In the genomic region with DNA sequence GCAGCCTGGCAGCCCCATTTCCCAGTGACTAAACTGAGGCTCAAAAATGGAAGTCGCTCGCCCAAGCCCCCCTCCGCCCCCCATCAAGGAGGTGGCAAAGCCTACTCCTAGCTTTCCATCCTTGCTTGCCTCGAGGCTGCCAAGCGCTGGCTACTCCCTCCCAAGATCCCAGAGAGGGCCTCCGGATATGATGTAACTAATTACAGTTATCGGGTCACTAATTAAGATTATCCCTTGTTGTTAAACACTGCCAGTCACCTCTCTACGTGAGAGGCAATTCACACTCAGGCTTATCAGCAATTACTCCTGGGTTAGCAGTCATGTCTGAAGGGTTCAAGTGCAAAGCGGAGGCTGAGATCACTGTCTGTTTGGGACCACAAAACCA, we compare ENCODE assay signal across 8 mouse cellular contexts. TPM values are rescaled to one million over a fixed set of nuclear protein-coding genes. Genes with fewer than 3 reads are reported as not detected.
DNase-seq lines count a peak whose midpoint lies in the region; ATAC-seq and TF ChIP-seq lines count a peak whose summit lies in the region.

No protein-coding gene starts in this region.

- no peak for ATAC-seq in embryonic facial prominence, embryonic 13.5 days (ENCODE audit: insufficient number of reproducible peaks, insufficient read depth, low FRiP score, low TSS enrichment, low read depth)
- ATAC-seq in intestine, embryonic 14.5 days (replicated peaks; ENCODE audit: low FRiP score, low TSS enrichment, low read depth): no peak
- peak; percentile 26; the same call in 1 of the 2 replicates for ATAC-seq in neural tube, embryonic 12.5 days (ENCODE audit: low FRiP score, low read depth)
- ATAC-seq in activated CD4-positive, CD25-positive, alpha-beta regulatory T cell, adult 4 months: no peak
- ATAC-seq in erythroblast, adult 5-6 weeks (replicated peaks; ENCODE audit: low FRiP score, poor library complexity, severe bottlenecking): no peak

- H3K4me3 ChIP-seq in kidney, adult 2 months (ENCODE audit: insufficient read depth, low read depth, low read length): peak overlapping the region; percentile 52
- peak overlapping the region; percentile 70 for H3K4me3 ChIP-seq in embryonic facial prominence, embryonic 13.5 days
- H3K4me3 ChIP-seq in intestine, embryonic 14.5 days (ENCODE audit: low read depth, low read length): peak overlapping the region; percentile 72
- H3K4me3 ChIP-seq in neural tube, embryonic 12.5 days: peak overlapping the region; percentile 75

- H3K9ac ChIP-seq in embryonic facial prominence, embryonic 13.5 days: peak overlapping the region; percentile 90
- peak overlapping the region; percentile 93 for H3K9ac ChIP-seq in intestine, embryonic 14.5 days (ENCODE audit: low read length)
- peak overlapping the region; percentile 90 for H3K9ac ChIP-seq in neural tube, embryonic 12.5 days

- no peaks in the 10 kb centered on the region for H3K27me3 ChIP-seq in kidney, adult 2 months (replicated peaks; ENCODE audit: control insufficient read depth, insufficient read depth, low read length)
- H3K27me3 ChIP-seq in embryonic facial prominence, embryonic 13.5 days: no peaks in the 10 kb centered on the region
- no peaks in the 10 kb centered on the region for H3K27me3 ChIP-seq in intestine, embryonic 14.5 days (replicated peaks; ENCODE audit: control insufficient read depth, insufficient read depth, low read length)
- H3K27me3 ChIP-seq in neural tube, embryonic 12.5 days (replicated peaks): no peaks in the 10 kb centered on the region

- no peaks in the 10 kb centered on the region for H3K9me3 ChIP-seq in embryonic facial prominence, embryonic 13.5 days
- H3K9me3 ChIP-seq in intestine, embryonic 14.5 days (ENCODE audit: control insufficient read depth, low read length): no peaks in the 10 kb centered on the region
- H3K9me3 ChIP-seq in neural tube, embryonic 12.5 days: no peaks in the 10 kb centered on the region

- no peaks in the 10 kb centered on the region for H3K36me3 ChIP-seq in kidney, adult 2 months (ENCODE audit: control insufficient read depth, insufficient read depth, low read length)
- no peaks in the 10 kb centered on the region for H3K36me3 ChIP-seq in embryonic facial prominence, embryonic 13.5 days
- H3K36me3 ChIP-seq in intestine, embryonic 14.5 days (ENCODE audit: control insufficient read depth, insufficient read depth, low read length): peaks cover 10% of the 10 kb centered on the region; the same call in 1 of the 2 replicates
- peaks cover 6% of the 10 kb centered on the region; the same call in 1 of the 2 replicates for H3K36me3 ChIP-seq in neural tube, embryonic 12.5 days

- H3K4me1 ChIP-seq in kidney, adult 2 months (ENCODE audit: control insufficient read depth, insufficient read depth, low read length): no peaks in the 10 kb centered on the region
- H3K4me1 ChIP-seq in embryonic facial prominence, embryonic 13.5 days: peaks cover 31% of the 10 kb centered on the region
- H3K4me1 ChIP-seq in intestine, embryonic 14.5 days (replicated peaks; ENCODE audit: control insufficient read depth, insufficient read depth, low read length): peaks cover 19% of the 10 kb centered on the region
- H3K4me1 ChIP-seq in neural tube, embryonic 12.5 days: peaks cover 43% of the 10 kb centered on the region

- peak overlapping the region; percentile 56; the same call in 1 of the 2 replicates for H3K27ac ChIP-seq in kidney, adult 2 months (ENCODE audit: insufficient read depth, low read depth, low read length)
- H3K27ac ChIP-seq in embryonic facial prominence, embryonic 13.5 days: 0 out of 2 replicates have a peak overlapping the region, but pooled peaks have one; percentile 78
- peak overlapping the region; percentile 85 for H3K27ac ChIP-seq in intestine, embryonic 14.5 days (ENCODE audit: low read depth)
- peak overlapping the region; percentile 85; the same call in 1 of the 2 replicates for H3K27ac ChIP-seq in neural tube, embryonic 12.5 days

- DNase-seq in kidney, adult 2 months: no peak
- DNase-seq in kidney, postnatal 36 days: no peak
- DNase-seq in intestine, embryonic 14.5 days (ENCODE audit: low spot score): no peak
- DNase-seq in frontal cortex, postnatal 14 days (ENCODE audit: low spot score in 2 of 2): no peak

- WGBS in kidney, adult 2 months: 42% methylated on average over 9 of the region's 9 CpGs
- 19% methylated on average over 9 of the region's 9 CpGs for WGBS in embryonic facial prominence, embryonic 13.5 days
- WGBS in intestine, embryonic 14.5 days: 21% methylated on average over 9 of the region's 9 CpGs
- 29% methylated on average over 9 of the region's 9 CpGs for WGBS in neural tube, embryonic 12.5 days

- no peak for TF ChIP-seq POLR2A in kidney, adult 2 months (IDR thresholded peaks at IDR 0.05; ENCODE audit: low read depth, low read length)

- no peak for TF ChIP-seq CTCF in kidney, adult 2 months (conservative IDR thresholded peaks at IDR 0.05; ENCODE audit: insufficient read depth, insufficient read length, low read depth, low read length)

- peak overlapping the region; percentile 75 for H3K4me2 ChIP-seq in embryonic facial prominence, embryonic 13.5 days
- H3K4me2 ChIP-seq in intestine, embryonic 14.5 days (ENCODE audit: low read length): peak overlapping the region; percentile 66
- peak overlapping the region; percentile 77 for H3K4me2 ChIP-seq in neural tube, embryonic 12.5 days (replicated peaks)

RNA-seq across cellular contexts. Expression of a gene that starts 16.6 kb away (rescaled TPM):
- 42.0 and 56.2 TPM in 2 replicates for polyA plus RNA-seq in kidney, adult 2 months (2012; rRNA removed)
- 11.5 and 11.6 TPM in 2 replicates for polyA plus RNA-seq in embryonic facial prominence, embryonic 13.5 days (2015; fragmentation: Nextera tagmentation; extraction: Ambion mirVana)
- 15.2 and 16.3 TPM in 2 replicates for polyA plus RNA-seq in intestine, embryonic 14.5 days (2014; fragmentation: Nextera tagmentation; extraction: Ambion mirVana)
- 35.8 and 38.8 TPM in 2 replicates for polyA plus RNA-seq in neural tube, embryonic 12.5 days (2016; fragmentation: Nextera tagmentation; extraction: Ambion mirVana)
- polyA plus RNA-seq in activated CD4-positive, CD25-positive, alpha-beta regulatory T cell, adult 4 months (2017; shearing (Covaris generic)): not detected
- 1.5 and 7.3 TPM in 2 replicates for total RNA-seq in erythroblast, adult 5-6 weeks (2015; ENCODE audit: low replicate concordance)
- 2.6 and 4.5 TPM in 2 replicates for total RNA-seq in erythroblast, adult 5-6 weeks (2017; ENCODE audit: low replicate concordance)

RNA-seq across cellular contexts. Expression of a gene that starts 51.1 kb away (rescaled TPM):
- 18.7 and 20.9 TPM in 2 replicates for polyA plus RNA-seq in kidney, adult 2 months (2012; rRNA removed)
- polyA plus RNA-seq in embryonic facial prominence, embryonic 13.5 days (2015; fragmentation: Nextera tagmentation; extraction: Ambion mirVana): 43.5 and 44.2 TPM in 2 replicates
- 29.8 and 30.7 TPM in 2 replicates for polyA plus RNA-seq in intestine, embryonic 14.5 days (2014; fragmentation: Nextera tagmentation; extraction: Ambion mirVana)
- polyA plus RNA-seq in neural tube, embryonic 12.5 days (2016; fragmentation: Nextera tagmentation; extraction: Ambion mirVana): 99.9 and 106 TPM in 2 replicates
- 10 to 100 TPM; 17.6 to 22.8 TPM for polyA plus RNA-seq in activated CD4-positive, CD25-positive, alpha-beta regulatory T cell, adult 4 months (2017; shearing (Covaris generic))
- 10.6 and 17.8 TPM in 2 replicates for total RNA-seq in erythroblast, adult 5-6 weeks (2015; ENCODE audit: low replicate concordance)
- 21.0 and 24.1 TPM in 2 replicates for total RNA-seq in erythroblast, adult 5-6 weeks (2017; ENCODE audit: low replicate concordance)

Comparison
In these comparisons a context has a peak if more than half of its experiments do, and no peak if none do; other contexts are left out.
1. RNA of a gene that starts 16.6 kb away (polyA plus RNA-seq): 42.0 to 56.2 TPM in kidney, adult 2 months, 35.8 to 38.8 TPM in neural tube, embryonic 12.5 days, 15.2 to 16.3 TPM in intestine, embryonic 14.5 days and 11.5 to 11.6 TPM in embryonic facial prominence, embryonic 13.5 days; not detected in activated CD4-positive, CD25-positive, alpha-beta regulatory T cell, adult 4 months; every median in the first group is over 10 times any median in the second.
2. Peak in every context shown above with its lines, with median percentiles within 50 percentile points of each other: H3K27ac ChIP-seq, H3K4me3 ChIP-seq, H3K4me2 ChIP-seq and H3K9ac ChIP-seq.